Mouse (Mus musculus): ENCODE data around the gene Dennd2d. TPM values are rescaled to one million over a fixed set of nuclear protein-coding genes. Genes with fewer than 3 reads are reported as not detected.
A peak's percentile ranks its signal among the peaks of the same experiment; 100 is the strongest.

Dennd2d gene
- polyA plus RNA-seq, 1 experiment from 2014 or later: 24.0 TPM

- H3K36me3 ChIP-seq (ENCODE audit: control insufficient read depth, insufficient read depth): peaks cover 29% of the 10 kb centered on the region
- no peaks in the 10 kb centered on the region for H3K27me3 ChIP-seq (replicated peaks; ENCODE audit: control insufficient read depth, insufficient read depth, low read length)
- no peak overlapping the region for H3K4me3 ChIP-seq (ENCODE audit: low read depth, low read length)
- H3K27ac ChIP-seq (ENCODE audit: low read depth, low read length): peak overlapping the region; percentile 60
- TF ChIP-seq CTCF (IDR thresholded peaks at IDR 0.05; ENCODE audit: low read depth): no peak
- no peak overlapping the region for H3K4me2 ChIP-seq (replicated peaks; ENCODE audit: low read depth)
- peaks cover 6% of the 10 kb centered on the region; the same call in 1 of the 2 replicates for H3K4me1 ChIP-seq (replicated peaks; ENCODE audit: control insufficient read depth, insufficient read depth, low read length)
- H3K9me3 ChIP-seq (ENCODE audit: control insufficient read depth): no peaks in the 10 kb centered on the region
- WGBS: 62% methylated on average over 2 of the region's 2 CpGs
- H3K9ac ChIP-seq (ENCODE audit: low read depth, low read length): no peak overlapping the region
- ATAC-seq: 0 out of 2 replicates have a peak, but pooled peaks have one; percentile 29
Measured at GRCm38 (mm10) chr3:106500510-106500909, 18.3 kb downstream of the Dennd2d start.

- no peak overlapping the region for H3K9ac ChIP-seq (ENCODE audit: low read depth, low read length)
- no peak overlapping the region for H3K4me3 ChIP-seq (ENCODE audit: low read depth, low read length)
- no peak for ATAC-seq
- H3K9me3 ChIP-seq (ENCODE audit: control insufficient read depth): no peaks in the 10 kb centered on the region
- no peaks in the 10 kb centered on the region for H3K27me3 ChIP-seq (replicated peaks; ENCODE audit: control insufficient read depth, insufficient read depth, low read length)
- H3K36me3 ChIP-seq (ENCODE audit: control insufficient read depth, insufficient read depth): peaks cover 29% of the 10 kb centered on the region
- 67% methylated on average over 2 of the region's 2 CpGs for WGBS
- H3K27ac ChIP-seq (ENCODE audit: low read depth, low read length): no peak overlapping the region
- no peak for TF ChIP-seq CTCF (IDR thresholded peaks at IDR 0.05; ENCODE audit: low read depth)
- H3K4me2 ChIP-seq (replicated peaks; ENCODE audit: low read depth): no peak overlapping the region
- H3K4me1 ChIP-seq (replicated peaks; ENCODE audit: control insufficient read depth, insufficient read depth, low read length): peaks cover 4% of the 10 kb centered on the region; the same call in 1 of the 2 replicates
Measured at GRCm38 (mm10) chr3:106502892-106503291, 20.7 kb downstream of the Dennd2d start.

- TF ChIP-seq CTCF (IDR thresholded peaks at IDR 0.05; ENCODE audit: low read depth): no peak
- Histone ChIP-seq H3K27me3 (replicated peaks; ENCODE audit: control insufficient read depth, insufficient read depth, low read length) (no peaks in the 10 kb centered on the region), H3K36me3 (ENCODE audit: control insufficient read depth, insufficient read depth) (no peaks in the 10 kb centered on the region; the same call in 1 of the 2 replicates), H3K4me1 (replicated peaks; ENCODE audit: control insufficient read depth, insufficient read depth, low read length) (no peaks in the 10 kb centered on the region), H3K4me3 (ENCODE audit: low read depth, low read length) (no peak overlapping the region), H3K4me2 (replicated peaks; ENCODE audit: low read depth) (no peak overlapping the region), H3K9me3 (ENCODE audit: control insufficient read depth) (no peaks in the 10 kb centered on the region), H3K27ac (ENCODE audit: low read depth, low read length) (no peak overlapping the region), H3K9ac (ENCODE audit: low read depth, low read length) (no peak overlapping the region)
- WGBS: 73% methylated on average over 1 of the region's 1 CpGs
- ATAC-seq: no peak
Measured at GRCm38 (mm10) chr3:106510669-106511068, 28.5 kb downstream of the Dennd2d start.

- no peaks in the 10 kb centered on the region for H3K9me3 ChIP-seq (ENCODE audit: control insufficient read depth)
- no peak overlapping the region for H3K4me2 ChIP-seq (replicated peaks; ENCODE audit: low read depth)
- H3K9ac ChIP-seq (ENCODE audit: low read depth, low read length): no peak overlapping the region
- H3K4me3 ChIP-seq (ENCODE audit: low read depth, low read length): no peak overlapping the region
- no peak for TF ChIP-seq CTCF (IDR thresholded peaks at IDR 0.05; ENCODE audit: low read depth)
- no peaks in the 10 kb centered on the region for H3K27me3 ChIP-seq (replicated peaks; ENCODE audit: control insufficient read depth, insufficient read depth, low read length)
- H3K36me3 ChIP-seq (ENCODE audit: control insufficient read depth, insufficient read depth): no peaks in the 10 kb centered on the region; the same call in 1 of the 2 replicates
- WGBS: 64% methylated on average over 6 of the region's 6 CpGs
- no peaks in the 10 kb centered on the region for H3K4me1 ChIP-seq (replicated peaks; ENCODE audit: control insufficient read depth, insufficient read depth, low read length)
- no peak overlapping the region for H3K27ac ChIP-seq (ENCODE audit: low read depth, low read length)
- ATAC-seq: no peak
Measured at GRCm38 (mm10) chr3:106515016-106515415, 32.8 kb downstream of the Dennd2d start.

- ATAC-seq: no peak
- H3K4me2 ChIP-seq (replicated peaks; ENCODE audit: low read depth): no peak overlapping the region
- no peak overlapping the region for H3K4me3 ChIP-seq (ENCODE audit: low read depth, low read length)
- H3K9me3 ChIP-seq (ENCODE audit: control insufficient read depth): no peaks in the 10 kb centered on the region
- no peak overlapping the region for H3K9ac ChIP-seq (ENCODE audit: low read depth, low read length)
- no peak overlapping the region for H3K27ac ChIP-seq (ENCODE audit: low read depth, low read length)
- H3K27me3 ChIP-seq (replicated peaks; ENCODE audit: control insufficient read depth, insufficient read depth, low read length): no peaks in the 10 kb centered on the region
- H3K36me3 ChIP-seq (ENCODE audit: control insufficient read depth, insufficient read depth): no peaks in the 10 kb centered on the region
- WGBS: 86% methylated on average over 1 of the region's 1 CpGs
- no peak for TF ChIP-seq CTCF (IDR thresholded peaks at IDR 0.05; ENCODE audit: low read depth)
- H3K4me1 ChIP-seq (replicated peaks; ENCODE audit: control insufficient read depth, insufficient read depth, low read length): no peaks in the 10 kb centered on the region
Measured at GRCm38 (mm10) chr3:106522730-106523129, 40.5 kb downstream of the Dennd2d start.

- Histone ChIP-seq H3K27me3 (replicated peaks; ENCODE audit: control insufficient read depth, insufficient read depth, low read length) (no peaks in the 10 kb centered on the region), H3K27ac (ENCODE audit: low read depth, low read length) (0 out of 2 replicates have a peak overlapping the region, but pooled peaks have one; percentile 35), H3K4me2 (replicated peaks; ENCODE audit: low read depth) (no peak overlapping the region), H3K4me3 (ENCODE audit: low read depth, low read length) (no peak overlapping the region), H3K4me1 (replicated peaks; ENCODE audit: control insufficient read depth, insufficient read depth, low read length) (no peaks in the 10 kb centered on the region), H3K9me3 (ENCODE audit: control insufficient read depth) (no peaks in the 10 kb centered on the region), H3K9ac (ENCODE audit: low read depth, low read length) (no peak overlapping the region), H3K36me3 (ENCODE audit: control insufficient read depth, insufficient read depth) (no peaks in the 10 kb centered on the region)
- ATAC-seq: peak; percentile 77
- WGBS: 41% methylated on average over 2 of the region's 2 CpGs
- TF ChIP-seq CTCF (IDR thresholded peaks at IDR 0.05; ENCODE audit: low read depth): no peak
Measured at GRCm38 (mm10) chr3:106526411-106526810, 44.2 kb downstream of the Dennd2d start.

GRCm38 (mm10) chr3:106528032-106528431 lies 45.8 kb downstream of the Dennd2d start:
- H3K27ac ChIP-seq (ENCODE audit: low read depth, low read length): 0 out of 2 replicates have a peak overlapping the region, but pooled peaks have one; percentile 28
- H3K4me2 ChIP-seq (replicated peaks; ENCODE audit: low read depth): no peak overlapping the region
- H3K9me3 ChIP-seq (ENCODE audit: control insufficient read depth): no peaks in the 10 kb centered on the region
- H3K9ac ChIP-seq (ENCODE audit: low read depth, low read length): no peak overlapping the region
- TF ChIP-seq CTCF (IDR thresholded peaks at IDR 0.05; ENCODE audit: low read depth): no peak
- no peaks in the 10 kb centered on the region for H3K36me3 ChIP-seq (ENCODE audit: control insufficient read depth, insufficient read depth)
- H3K27me3 ChIP-seq (replicated peaks; ENCODE audit: control insufficient read depth, insufficient read depth, low read length): no peaks in the 10 kb centered on the region
- peak; percentile 73 for ATAC-seq
- no peak overlapping the region for H3K4me3 ChIP-seq (ENCODE audit: low read depth, low read length)
- no peaks in the 10 kb centered on the region for H3K4me1 ChIP-seq (replicated peaks; ENCODE audit: control insufficient read depth, insufficient read depth, low read length)
- 44% methylated on average over 2 of the region's 2 CpGs for WGBS
